Mouse (Mus musculus): ENCODE measurements around the gene Hoxd3.

DNA sequence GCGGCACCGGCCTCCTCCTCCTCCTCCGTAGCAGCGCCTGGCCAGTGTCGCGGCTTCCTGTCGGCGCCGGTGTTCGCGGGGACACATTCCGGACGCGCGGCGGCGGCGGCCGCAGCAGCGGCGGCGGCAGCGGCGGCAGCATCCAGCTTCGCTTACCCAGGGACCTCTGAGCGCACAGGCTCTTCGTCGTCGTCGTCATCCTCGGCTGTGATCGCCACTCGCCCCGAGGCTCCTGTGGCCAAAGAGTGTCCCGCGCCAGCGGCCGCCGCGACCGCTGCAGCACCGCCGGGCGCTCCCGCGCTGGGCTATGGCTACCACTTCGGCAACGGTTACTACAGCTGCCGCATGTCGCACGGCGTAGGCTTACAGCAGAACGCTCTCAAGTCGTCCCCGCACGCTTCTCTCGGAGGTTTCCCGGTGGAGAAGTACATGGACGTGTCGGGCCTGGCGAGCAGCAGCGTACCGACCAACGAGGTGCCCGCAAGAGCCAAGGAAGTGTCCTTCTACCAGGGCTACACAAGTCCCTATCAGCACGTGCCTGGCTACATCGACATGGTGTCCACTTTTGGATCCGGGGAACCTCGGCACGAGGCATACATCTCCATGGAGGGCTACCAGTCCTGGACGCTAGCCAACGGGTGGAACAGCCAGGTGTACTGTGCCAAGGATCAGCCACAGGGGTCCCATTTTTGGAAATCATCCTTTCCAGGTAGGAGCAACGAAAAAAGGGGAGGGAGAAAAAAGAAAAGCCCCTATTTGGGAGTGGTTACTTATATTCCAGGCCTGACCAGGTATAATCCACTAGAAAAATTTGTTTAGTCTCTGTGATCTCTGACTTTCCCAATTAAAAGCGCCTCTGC, 43.1 kb upstream of the Hoxd3 start:
- TF ChIP-seq CTCF (IDR thresholded peaks at IDR 0.05; ENCODE audit: extremely low read depth, insufficient read length, insufficient replicate concordance, low read depth, low read length) (no peak), POLR2A (IDR thresholded peaks at IDR 0.05; ENCODE audit: low read depth, low read length) (0 out of 2 replicates have a peak, but pooled peaks have one; percentile 6)

Data from small intestine, adult 2 months (tissue).